Mouse (Mus musculus): Measurements from ENCODE around the gene Pigb.
A peak's percentile ranks its signal among the peaks of the same experiment; 100 is the strongest.

Pigb gene

GRCm38 (mm10) chr9:72992576-72992975 is 47.6 kb downstream of the Pigb start:
- no peak for DNase-seq (ENCODE audit: low read depth, low spot score)

DNA sequence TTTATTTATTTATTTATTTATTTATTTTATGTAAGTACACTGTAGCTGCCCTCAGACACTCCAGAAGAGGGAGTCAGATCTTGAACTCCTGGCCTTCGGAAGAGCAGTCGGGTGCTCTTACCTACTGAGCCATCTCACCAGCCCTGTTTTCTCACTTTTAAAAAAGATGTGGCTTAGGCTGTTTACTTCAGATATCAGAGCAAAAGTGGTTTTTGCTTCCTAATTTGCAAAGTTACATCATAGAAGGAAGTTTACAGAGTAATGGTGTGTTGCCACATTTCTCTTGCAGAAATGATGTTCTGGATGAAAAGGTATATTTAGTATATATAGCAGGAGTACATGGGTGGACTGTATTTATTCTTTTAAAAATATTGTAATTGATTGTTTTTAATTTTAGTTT is 48.8 kb downstream of the Pigb start:
- no peak for DNase-seq (ENCODE audit: low read depth, low spot score)

DNA sequence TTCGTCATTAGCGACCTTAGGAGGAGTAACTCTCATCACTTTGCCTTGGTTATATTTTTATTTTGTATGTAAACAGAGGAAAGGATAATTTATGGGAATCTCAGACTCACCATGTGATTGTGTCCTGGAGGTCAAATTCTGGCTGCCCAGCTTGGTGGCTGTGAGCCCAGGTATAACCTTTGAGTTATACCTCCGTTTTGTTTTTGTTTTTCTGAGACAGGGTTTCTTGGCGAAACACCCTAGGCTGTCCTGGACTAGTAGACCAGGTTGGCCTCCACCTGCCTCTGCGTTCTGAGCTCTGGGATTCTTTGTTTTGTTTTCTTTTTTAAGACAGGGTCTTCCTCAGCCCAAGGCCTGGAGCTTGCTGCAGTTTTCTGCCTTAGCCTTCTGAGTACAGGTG is 51.5 kb downstream of the Pigb start:
- DNase-seq (ENCODE audit: low read depth, low spot score) = no peak

- no peak for DNase-seq (ENCODE audit: low read depth, low spot score)
These were observed 52.5 kb downstream of the Pigb start for GRCm38 (mm10) chr9:72987703-72988102.

- DNase-seq (ENCODE audit: low read depth, low spot score) = peak; percentile 98
These were observed 54.6 kb downstream of the Pigb start, which contains the start of the genes Ccpg1os and Ccpg1 for GRCm38 (mm10) chr9:72985250-72986220. Gene Ccpg1os, minus strand, starts transcription at chr9:72985382. Gene Ccpg1, plus strand, starts transcription at chr9:72985429.

GRCm38 (mm10) chr9:72983066-72983465 is 57.1 kb downstream of the Pigb start:
- no peak for DNase-seq (ENCODE audit: low read depth, low spot score)

DNA sequence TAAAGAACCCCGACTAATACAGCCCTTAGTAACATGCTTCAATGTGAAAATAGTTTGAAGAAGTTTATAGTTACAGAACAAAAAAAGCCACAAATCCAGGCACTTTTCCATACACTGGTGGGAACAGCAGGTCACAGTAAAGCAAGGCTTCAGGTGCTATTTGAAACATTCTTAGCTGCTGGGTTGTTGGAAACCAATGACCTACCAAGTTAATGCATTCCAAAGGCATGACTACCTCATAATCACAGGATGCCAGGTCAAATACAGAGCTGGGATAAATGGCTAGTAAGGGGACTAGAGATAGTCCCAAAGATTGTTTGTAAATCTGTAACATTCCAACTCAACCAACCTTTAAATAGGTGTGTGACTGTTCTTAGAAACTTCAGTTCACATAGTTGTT is 64.9 kb downstream of the Pigb start:
- no peak for DNase-seq (ENCODE audit: low read depth, low spot score)

DNA sequence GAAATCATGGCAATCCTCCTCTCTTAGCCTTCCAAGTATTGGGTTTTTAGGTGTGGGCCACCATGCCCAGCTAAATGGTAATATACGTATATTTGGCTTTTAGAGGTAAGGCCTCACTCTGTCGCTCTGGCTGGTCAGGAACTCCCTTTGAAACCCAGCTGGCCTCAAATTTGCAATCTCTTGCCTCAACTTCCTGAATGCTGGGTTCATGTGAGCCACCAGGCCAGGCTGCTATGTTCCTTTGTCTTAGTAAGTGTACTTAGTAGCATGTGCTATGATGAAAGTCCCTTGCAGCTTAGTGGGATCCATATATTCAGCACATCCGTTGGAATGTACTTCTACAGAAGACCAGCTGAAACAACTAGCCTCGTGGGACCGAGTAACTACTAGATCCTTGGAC is 65.4 kb downstream of the Pigb start:
- DNase-seq (ENCODE audit: low read depth, low spot score) = no peak

DNA sequence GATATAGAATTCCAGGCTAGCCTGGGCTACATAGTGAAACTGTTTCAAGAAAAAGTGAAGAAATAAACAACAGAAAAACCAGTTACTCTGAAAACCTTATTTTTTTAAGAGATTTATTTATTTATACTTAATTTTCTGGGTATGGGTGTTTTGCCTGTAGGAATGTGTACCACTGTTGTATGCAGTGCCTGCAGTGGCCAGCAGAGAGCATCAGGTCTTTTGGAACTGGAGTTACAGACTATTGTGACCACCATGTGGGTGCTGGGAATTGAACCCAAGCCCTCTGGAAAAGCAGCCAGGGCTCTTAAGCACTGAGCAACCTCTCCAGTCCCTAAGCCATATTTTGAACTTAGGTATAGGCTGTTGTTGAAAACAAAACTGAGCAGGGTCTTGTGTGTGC is 67.2 kb downstream of the Pigb start:
- no peak for DNase-seq (ENCODE audit: low read depth, low spot score)

DNA sequence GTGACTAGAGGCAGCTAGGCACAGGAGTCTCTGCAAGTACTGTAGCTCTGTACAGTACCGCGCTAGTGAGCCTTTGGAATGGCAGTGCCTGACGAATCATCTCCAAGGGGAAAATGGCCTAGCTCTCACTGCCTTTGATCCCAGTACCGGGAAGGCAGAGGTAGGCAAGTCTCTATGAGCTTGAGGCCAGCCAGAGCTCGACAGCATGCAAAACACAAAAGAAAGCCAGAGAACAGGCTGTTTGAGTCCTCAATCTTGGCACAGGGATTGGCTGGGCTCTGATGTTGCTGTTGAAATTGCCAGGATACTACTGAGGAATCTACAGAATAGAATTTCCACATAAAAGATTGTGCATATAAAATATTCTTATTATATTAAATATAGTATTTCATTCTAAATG is 67.7 kb downstream of the Pigb start:
- no peak for DNase-seq (ENCODE audit: low read depth, low spot score)

GRCm38 (mm10) chr9:72969874-72970273 is 70.3 kb downstream of the Pigb start:
- DNase-seq (ENCODE audit: low read depth, low spot score) = no peak

DNA sequence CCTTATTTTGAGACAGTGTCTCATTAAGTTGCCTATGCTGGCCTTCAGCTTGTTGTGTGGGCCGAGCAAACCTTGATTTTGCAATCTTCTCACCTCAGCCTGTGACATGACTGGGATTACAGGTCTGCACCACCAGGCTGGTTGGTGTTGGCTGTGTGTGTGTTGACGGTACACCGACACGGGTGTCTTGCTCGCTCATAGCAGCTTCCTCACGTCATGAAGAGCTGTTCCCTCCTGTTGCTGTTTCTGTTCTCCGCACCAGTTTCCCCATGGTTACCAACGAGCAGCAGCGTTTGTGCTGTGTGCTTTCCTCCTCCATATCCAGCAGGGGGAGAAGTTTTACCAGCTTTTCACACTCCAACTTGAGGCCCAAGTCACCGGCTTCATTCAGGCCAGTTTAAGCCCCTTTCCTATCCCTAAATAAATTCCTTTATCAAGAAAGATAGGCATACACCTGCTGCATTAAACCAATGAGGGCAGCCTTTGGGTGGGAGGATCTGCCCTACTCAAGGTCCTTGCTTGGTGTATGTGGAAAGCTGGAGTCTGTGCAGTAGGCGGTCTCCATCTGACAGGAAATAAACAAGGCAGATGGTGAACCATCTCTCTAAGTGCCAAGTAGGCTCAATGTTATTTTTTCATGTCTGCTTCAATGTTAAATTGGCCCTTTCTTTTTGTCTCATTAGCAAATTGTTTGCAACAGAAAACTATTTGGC is 71.7 kb downstream of the Pigb start:
- DNase-seq (ENCODE audit: low read depth, low spot score) = peak; percentile 60

- no peak for DNase-seq (ENCODE audit: low read depth, low spot score)
These were observed 78.2 kb downstream of the Pigb start for GRCm38 (mm10) chr9:72961959-72962358.

- no peak for DNase-seq (ENCODE audit: low read depth, low spot score)
These were observed 78.8 kb downstream of the Pigb start for GRCm38 (mm10) chr9:72961346-72961745.

GRCm38 (mm10) chr9:72958521-72959450 is 81.4 kb downstream of the Pigb start, which contains the start of the genes Dyx1c1 and Gm44503:
Gene Dyx1c1, plus strand, starts transcription at chr9:72958785.
Gene Gm44503, plus strand, starts transcription at chr9:72958852.
- peak; percentile 90 for DNase-seq (ENCODE audit: low read depth, low spot score)
